Mouse (Mus musculus): ENCODE measurements around the gene Trp73. TPM values are rescaled to one million over a fixed set of nuclear protein-coding genes. Genes with fewer than 3 reads are reported as not detected.

The Trp73 gene
- polyA plus RNA-seq (2015; fragmentation: Nextera tagmentation; extraction: Ambion mirVana): 5.2 and 5.9 TPM in 2 replicates

DNA sequence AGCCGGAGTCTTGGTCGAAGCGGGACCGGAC lies at the start of gene Trp73:
Gene Trp73, minus strand, starts transcription at position 27 of the 31 bp plus-strand sequence.
- Histone ChIP-seq H3K27ac (no peak within 1 kb of the TSS), H3K4me3 (peak within 1 kb of the TSS; percentile 83), H3K36me3 (ENCODE audit: poor library complexity, severe bottlenecking) (no peaks in the 10 kb centered on the region), H3K27me3 (peaks cover 68% of the 10 kb centered on the region), H3K4me1 (peaks cover 42% of the 10 kb centered on the region), H3K4me2 (peak within 1 kb of the TSS; percentile 86), H3K9me3 (replicated peaks) (no peaks in the 10 kb centered on the region), H3K9ac (peak within 1 kb of the TSS; percentile 63)
- 0% methylated on average over 4 of the region's 4 CpGs for WGBS
- ATAC-seq: no peak

DNA sequence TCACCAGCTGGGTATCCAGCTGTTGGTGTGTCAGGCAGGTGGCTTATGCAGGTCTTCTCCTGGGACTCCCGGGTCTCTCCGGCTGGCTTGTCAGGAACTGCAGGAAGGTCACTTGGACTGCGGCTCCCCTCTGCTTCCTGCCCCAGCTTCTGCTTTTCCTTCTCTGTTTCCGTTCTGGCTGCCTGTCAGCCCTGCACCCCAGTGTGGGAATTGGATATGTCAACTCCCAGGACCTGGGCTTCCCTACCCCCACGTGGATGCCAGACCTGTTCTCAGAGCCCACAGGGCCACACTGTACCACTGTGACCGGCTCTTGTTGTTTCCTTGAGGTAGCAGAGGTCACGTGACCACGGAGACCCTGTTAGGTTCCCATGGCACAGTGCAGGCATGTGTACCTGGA lies 48.9 kb upstream of the Trp73 start:
- Histone ChIP-seq H3K4me3 (no peak overlapping the region), H3K27ac (no peak overlapping the region), H3K4me2 (no peak overlapping the region), H3K9ac (no peak overlapping the region), H3K36me3 (ENCODE audit: poor library complexity, severe bottlenecking) (no peaks in the 10 kb centered on the region), H3K9me3 (replicated peaks) (0 out of 2 replicates have a peak, but pooled peaks cover under 1% of the 10 kb centered on the region), H3K27me3 (no peaks in the 10 kb centered on the region), H3K4me1 (no peaks in the 10 kb centered on the region)
- no peak for ATAC-seq
- WGBS: 84% methylated on average over 8 of the region's 8 CpGs

DNA sequence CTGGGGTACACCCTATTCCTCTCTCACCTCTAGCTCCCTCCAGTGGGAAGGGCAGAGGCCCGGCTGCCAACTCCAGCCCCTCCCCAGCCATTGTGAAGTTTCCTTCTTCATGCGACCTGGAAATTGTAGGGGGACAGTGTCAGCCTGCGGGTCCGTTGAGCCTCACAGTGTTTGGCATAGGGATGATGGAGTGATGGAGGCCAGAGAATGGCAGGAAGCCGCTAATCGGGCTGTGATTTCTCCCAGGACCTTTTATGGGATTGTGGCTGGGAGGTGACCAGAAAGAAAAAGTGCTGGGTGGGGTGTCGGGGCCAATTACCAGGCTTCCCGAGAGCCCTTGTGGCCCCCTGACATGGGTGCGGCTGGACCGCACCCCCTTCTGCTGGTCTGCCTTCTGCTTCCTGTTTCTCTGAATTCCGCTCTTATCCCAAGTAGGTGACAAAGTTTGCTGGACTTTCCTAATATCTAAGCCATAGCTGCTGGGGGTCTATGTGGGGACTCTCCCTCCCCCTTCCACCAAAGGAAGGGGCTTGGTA lies 46.1 kb upstream of the Trp73 start:
- Histone ChIP-seq H3K27ac (no peak overlapping the region), H3K27me3 (no peaks in the 10 kb centered on the region), H3K36me3 (ENCODE audit: poor library complexity, severe bottlenecking) (no peaks in the 10 kb centered on the region), H3K9me3 (replicated peaks) (no peaks in the 10 kb centered on the region), H3K4me1 (no peaks in the 10 kb centered on the region), H3K4me2 (no peak overlapping the region), H3K9ac (no peak overlapping the region), H3K4me3 (no peak overlapping the region)
- whole genome bisulfite sequencing: 86% methylated on average over 11 of the region's 11 CpGs
- ATAC-seq: no peak

DNA sequence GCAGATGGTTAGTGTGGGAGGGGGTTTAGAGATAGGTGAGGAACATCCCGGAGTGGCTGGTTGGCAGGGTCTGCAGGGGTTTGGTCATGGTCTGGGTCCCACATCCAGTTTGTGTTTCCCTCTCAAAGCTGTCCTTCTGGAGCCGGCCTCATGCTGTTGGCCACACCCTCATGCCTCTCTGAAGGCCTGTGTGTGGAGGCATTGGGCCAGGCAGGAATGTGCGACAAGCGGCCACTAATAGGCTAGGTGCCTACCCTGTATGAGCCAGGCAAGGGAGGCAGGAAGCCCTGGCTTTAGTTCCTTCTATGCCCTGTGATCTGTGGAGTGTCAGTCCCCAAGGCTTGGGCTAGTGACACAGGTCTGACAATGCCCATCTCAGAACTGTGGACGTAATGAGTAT lies 45.0 kb upstream of the Trp73 start:
- Histone ChIP-seq H3K9me3 (replicated peaks) (no peaks in the 10 kb centered on the region), H3K4me2 (no peak overlapping the region)
- 87% methylated on average over 5 of the region's 5 CpGs for WGBS

DNA sequence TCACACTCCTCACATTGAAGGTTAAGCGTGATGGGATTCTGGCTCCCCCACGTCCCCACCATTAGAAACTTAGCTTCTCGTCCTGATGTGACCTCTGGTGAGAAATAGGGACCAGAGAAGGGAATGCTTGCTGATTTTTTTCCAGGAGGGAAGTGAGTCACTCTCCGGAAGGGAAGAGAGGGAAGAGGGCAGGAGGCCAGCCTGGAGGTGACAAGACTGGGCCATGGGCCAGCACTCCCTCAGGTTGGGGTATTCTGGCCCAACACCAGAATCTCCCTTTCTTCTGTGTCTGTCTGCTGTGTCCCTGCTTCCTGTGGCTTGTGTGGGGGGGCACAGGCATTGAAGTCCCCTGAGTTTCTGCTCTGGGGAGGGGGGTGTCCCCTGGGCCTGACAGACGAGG lies 43.6 kb upstream of the Trp73 start:
- Histone ChIP-seq H3K27me3 (no peaks in the 10 kb centered on the region), H3K27ac (no peak overlapping the region), H3K9ac (no peak overlapping the region), H3K36me3 (ENCODE audit: poor library complexity, severe bottlenecking) (no peaks in the 10 kb centered on the region), H3K4me2 (no peak overlapping the region), H3K9me3 (replicated peaks) (no peaks in the 10 kb centered on the region), H3K4me1 (no peaks in the 10 kb centered on the region), H3K4me3 (no peak overlapping the region)
- 81% methylated on average over 5 of the region's 5 CpGs for WGBS
- no peak for ATAC-seq

More for the DNA sequence above, 45.0 kb upstream of the Trp73 start:
- ATAC-seq: no peak
- H3K27me3 ChIP-seq: no peaks in the 10 kb centered on the region
- H3K4me1 ChIP-seq: no peaks in the 10 kb centered on the region
- no peak overlapping the region for H3K4me3 ChIP-seq
- H3K27ac ChIP-seq: no peak overlapping the region
- H3K9ac ChIP-seq: no peak overlapping the region
- no peaks in the 10 kb centered on the region for H3K36me3 ChIP-seq (ENCODE audit: poor library complexity, severe bottlenecking)

DNA sequence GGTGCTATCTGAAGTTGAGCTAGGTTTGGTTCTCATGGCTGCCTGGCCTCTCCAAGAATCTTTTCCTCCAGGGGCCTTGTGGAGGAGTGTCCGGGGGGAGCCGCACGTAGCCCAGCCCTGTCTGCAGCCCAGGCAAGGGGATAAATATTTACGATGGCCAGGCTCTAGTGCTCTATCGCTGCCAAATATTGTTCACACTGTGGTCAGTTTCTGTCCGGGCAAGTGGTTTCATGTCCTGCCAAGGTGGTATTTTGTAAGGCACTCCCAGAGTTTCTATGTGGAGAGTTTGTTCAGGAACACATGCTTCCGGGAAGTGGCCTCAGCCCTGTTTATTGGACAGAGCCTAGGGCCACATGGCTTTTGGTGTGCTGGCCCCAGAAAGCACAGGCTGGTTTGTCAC lies 41.0 kb upstream of the Trp73 start:
- Histone ChIP-seq H3K4me1 (no peaks in the 10 kb centered on the region), H3K36me3 (ENCODE audit: poor library complexity, severe bottlenecking) (no peaks in the 10 kb centered on the region), H3K9me3 (replicated peaks) (no peaks in the 10 kb centered on the region), H3K9ac (no peak overlapping the region), H3K4me3 (no peak overlapping the region), H3K27me3 (no peaks in the 10 kb centered on the region), H3K4me2 (no peak overlapping the region), H3K27ac (no peak overlapping the region)
- no peak for ATAC-seq
- 93% methylated on average over 7 of the region's 7 CpGs for WGBS

DNA sequence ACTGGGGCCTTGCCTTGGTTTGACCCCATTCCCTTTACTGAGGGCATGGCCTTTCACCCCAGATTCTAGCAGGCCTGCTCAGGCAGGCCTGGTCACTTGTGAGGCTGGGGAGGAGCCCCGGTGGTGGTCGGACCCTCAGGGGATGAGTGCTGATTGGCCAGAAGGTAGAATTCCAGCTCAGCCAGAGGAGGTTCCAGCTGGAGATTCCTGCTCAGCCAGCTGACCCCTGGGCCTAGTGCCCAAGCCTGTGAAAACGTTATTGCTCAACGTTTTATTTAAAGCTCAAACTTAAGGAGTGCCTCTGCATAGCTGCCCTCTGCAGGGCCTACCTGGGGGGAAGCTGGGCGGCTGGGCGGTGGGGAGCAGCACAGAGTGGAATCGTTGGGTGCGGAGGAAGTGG lies 37.2 kb upstream of the Trp73 start:
- Histone ChIP-seq H3K9ac (no peak overlapping the region), H3K4me2 (no peak overlapping the region), H3K4me3 (no peak overlapping the region), H3K4me1 (peaks cover 5% of the 10 kb centered on the region; the same call in 1 of the 2 replicates), H3K36me3 (ENCODE audit: poor library complexity, severe bottlenecking) (no peaks in the 10 kb centered on the region), H3K27me3 (peaks cover 9% of the 10 kb centered on the region), H3K27ac (no peak overlapping the region), H3K9me3 (replicated peaks) (no peaks in the 10 kb centered on the region)
- 72% methylated on average over 8 of the region's 8 CpGs for WGBS
- no peak for ATAC-seq

DNA sequence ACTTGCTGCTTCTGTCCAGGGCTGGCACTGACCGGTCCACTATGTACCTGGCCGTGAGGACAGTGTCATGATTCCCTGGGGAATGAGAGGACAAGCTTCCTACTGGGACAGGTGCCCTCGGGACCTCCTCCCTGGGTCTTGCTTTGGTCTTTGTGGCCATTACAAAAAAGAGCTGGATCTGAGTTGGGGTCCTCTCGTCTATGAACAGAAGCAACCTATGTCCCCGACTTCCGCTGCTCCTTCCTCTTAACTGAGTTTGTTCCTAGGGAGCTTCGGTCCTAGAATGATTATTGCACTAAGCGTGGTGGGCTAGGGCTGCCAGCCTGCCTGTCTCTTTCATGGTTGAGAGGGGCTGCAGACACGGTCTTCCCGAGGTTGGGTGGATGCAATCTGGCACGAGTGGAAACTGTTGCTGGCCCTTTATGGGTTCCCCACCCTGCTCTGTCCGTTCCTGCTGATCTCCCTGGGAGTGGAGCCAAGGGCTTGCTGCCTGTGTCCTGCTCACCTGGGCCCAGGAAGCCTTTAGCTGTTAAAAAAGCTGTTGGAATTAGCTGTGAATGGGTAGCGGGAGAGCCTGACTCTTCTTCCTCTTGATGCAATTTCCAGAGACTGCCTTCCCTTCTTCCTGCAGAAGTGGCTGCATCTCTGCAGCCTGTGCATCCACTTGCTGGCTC lies 32.1 kb upstream of the Trp73 start:
- ATAC-seq: no peak
- H3K9me3 ChIP-seq (replicated peaks): no peaks in the 10 kb centered on the region
- peak overlapping the region; percentile 62; the same call in 1 of the 2 replicates for H3K9ac ChIP-seq
- no peaks in the 10 kb centered on the region for H3K36me3 ChIP-seq (ENCODE audit: poor library complexity, severe bottlenecking)
- H3K4me1 ChIP-seq: peaks cover 26% of the 10 kb centered on the region
- no peak overlapping the region for H3K27ac ChIP-seq
- H3K4me3 ChIP-seq: peak overlapping the region; percentile 57
- H3K4me2 ChIP-seq: peak overlapping the region; percentile 98
- H3K27me3 ChIP-seq: peaks cover 47% of the 10 kb centered on the region
- WGBS: 44% methylated on average over 13 of the region's 13 CpGs

DNA sequence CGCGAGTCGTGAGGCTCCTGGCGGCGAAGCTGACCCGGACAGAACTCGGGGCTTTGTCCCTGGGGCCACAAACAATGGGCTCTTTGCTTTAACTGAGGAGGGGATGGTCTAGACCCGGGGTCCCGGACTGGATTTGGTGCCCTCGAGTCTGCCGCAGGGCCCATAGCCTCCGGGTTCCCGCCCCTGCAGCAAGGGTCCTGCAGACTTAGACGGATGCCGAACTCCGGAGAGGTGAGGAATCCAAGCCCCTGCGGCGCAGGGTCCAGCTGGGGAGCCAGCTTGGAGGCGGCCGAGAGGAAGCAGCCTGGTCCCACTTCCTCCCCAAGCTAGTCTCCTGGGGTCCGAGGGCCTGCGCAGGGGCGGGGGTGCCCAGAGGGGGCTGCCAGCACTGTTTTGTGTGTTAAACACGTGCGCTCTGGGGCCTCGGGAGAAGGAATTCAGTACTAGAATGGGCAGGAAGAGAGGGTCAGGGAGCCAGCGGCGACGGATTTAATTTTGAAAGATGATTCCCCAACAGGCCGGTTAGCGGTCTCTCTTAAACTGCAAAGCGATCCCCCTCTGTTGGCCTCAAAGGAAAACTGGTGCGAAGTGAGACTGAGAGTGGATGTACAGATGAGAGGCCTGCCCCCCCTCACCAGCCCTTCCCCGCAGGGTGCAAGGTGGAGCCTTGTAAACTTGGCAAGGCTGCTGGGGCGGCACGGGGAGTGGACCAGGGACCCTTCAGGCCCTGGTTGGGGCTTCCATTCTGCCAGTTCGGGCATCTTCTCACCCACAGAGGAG lies 31.3 kb upstream of the Trp73 start:
- peak overlapping the region; percentile 57 for H3K4me3 ChIP-seq
- no peak overlapping the region for H3K27ac ChIP-seq
- peaks cover 47% of the 10 kb centered on the region for H3K27me3 ChIP-seq
- no peaks in the 10 kb centered on the region for H3K9me3 ChIP-seq (replicated peaks)
- peak; percentile 39; the same call in 1 of the 2 replicates for ATAC-seq
- peak overlapping the region; percentile 62 for H3K9ac ChIP-seq
- 1% methylated on average over 37 of the region's 37 CpGs for WGBS
- H3K4me2 ChIP-seq: peak overlapping the region; percentile 98
- no peaks in the 10 kb centered on the region for H3K36me3 ChIP-seq (ENCODE audit: poor library complexity, severe bottlenecking)
- H3K4me1 ChIP-seq: peaks cover 26% of the 10 kb centered on the region

DNA sequence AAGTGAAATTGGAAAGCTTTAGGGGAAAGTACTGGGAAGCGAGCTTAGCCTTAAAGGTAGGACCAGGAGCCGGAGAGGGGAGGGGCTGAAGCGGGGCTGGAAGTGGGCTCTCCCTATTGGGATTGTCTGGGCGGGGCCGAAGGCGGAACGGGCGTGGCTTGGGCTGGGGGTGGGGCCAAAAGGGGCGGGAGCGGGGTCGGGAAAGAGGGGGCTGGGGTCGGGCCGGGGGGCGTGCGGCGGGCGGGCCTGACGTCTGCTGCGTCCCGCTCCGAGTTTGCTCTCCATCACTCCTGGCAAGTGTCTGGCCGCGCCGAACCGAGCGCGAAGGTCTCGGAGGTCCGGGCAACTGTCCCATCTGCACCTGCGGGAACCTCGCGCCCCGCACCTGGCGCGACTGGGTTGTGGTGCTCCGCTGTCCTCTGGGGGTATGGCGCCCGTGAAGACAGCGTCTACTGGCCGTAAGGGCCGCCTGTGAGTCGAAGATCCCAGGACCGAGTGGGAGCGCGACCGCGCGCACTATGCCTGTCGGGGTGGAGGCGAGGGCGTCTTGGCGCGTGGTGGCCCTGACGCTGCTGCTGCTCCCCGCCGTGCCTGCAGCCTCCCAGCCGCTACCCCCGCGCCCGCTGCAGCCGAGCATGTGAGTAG lies 30.6 kb upstream of the Trp73 start, which contains the start of gene Megf6:
Gene Megf6, plus strand, starts transcription at position 225 of the 645 bp plus-strand sequence.
- H3K36me3 ChIP-seq (ENCODE audit: poor library complexity, severe bottlenecking): no peaks in the 10 kb centered on the region
- H3K4me2 ChIP-seq: peak within 1 kb of the TSS; percentile 98
- H3K9ac ChIP-seq: peak within 1 kb of the TSS; percentile 62
- no peak within 1 kb of the TSS for H3K27ac ChIP-seq
- peak; percentile 83 for ATAC-seq
- peaks cover 47% of the 10 kb centered on the region for H3K27me3 ChIP-seq
- peak within 1 kb of the TSS; percentile 57 for H3K4me3 ChIP-seq
- under 1% methylated on average over 44 of the region's 61 CpGs for whole genome bisulfite sequencing
- no peaks in the 10 kb centered on the region for H3K9me3 ChIP-seq (replicated peaks)
- H3K4me1 ChIP-seq: peaks cover 26% of the 10 kb centered on the region

DNA sequence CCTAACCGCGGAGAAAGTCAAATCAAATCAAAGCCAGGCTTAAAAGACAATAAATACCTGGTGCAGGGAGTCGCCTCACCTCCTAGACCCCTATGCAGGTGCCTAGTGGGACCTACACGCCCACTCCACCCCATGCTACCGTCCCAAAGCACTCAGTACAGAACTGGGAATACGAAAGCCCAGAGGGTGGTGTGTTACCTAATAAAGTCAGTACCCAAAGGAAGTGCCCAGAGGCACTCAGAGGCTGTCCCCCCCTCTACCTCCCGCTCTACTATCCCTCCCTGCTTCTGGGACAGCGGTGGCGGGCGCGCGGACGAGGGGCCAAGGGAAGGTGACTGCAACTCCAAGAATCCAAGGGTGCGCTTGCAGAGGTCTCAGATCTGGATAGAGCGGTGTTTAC lies 30.0 kb upstream of the Trp73 start:
- Histone ChIP-seq H3K27ac (no peak overlapping the region), H3K4me2 (peak overlapping the region; percentile 98), H3K9me3 (replicated peaks) (no peaks in the 10 kb centered on the region), H3K4me3 (peak overlapping the region; percentile 57), H3K36me3 (ENCODE audit: poor library complexity, severe bottlenecking) (no peaks in the 10 kb centered on the region), H3K9ac (peak overlapping the region; percentile 40; the same call in 1 of the 2 replicates), H3K27me3 (peaks cover 47% of the 10 kb centered on the region), H3K4me1 (peaks cover 26% of the 10 kb centered on the region)
- ATAC-seq: peak; percentile 33; the same call in 1 of the 2 replicates
- 0% methylated on average over 15 of the region's 15 CpGs for WGBS

DNA sequence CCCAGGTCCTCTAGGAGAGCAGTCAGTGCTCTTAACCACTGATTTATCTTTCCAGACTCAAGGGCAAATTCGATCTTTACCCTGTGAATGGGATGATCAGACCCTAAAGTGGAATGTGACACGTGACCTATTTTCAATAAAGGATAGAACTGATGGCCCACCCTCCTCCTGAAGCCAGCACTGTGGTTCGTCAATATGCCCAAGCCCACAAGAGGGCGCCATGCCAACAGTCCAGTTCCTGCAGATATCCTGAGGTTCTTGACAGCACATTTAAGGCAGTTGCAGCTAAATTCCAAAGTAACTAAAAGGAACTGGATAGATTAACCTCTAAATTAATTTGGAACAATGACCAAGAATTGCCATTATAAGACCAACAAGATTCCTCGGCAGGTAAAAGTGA lies 27.0 kb upstream of the Trp73 start:
- no peaks in the 10 kb centered on the region for H3K9me3 ChIP-seq (replicated peaks)

More for the DNA sequence above, 27.0 kb upstream of the Trp73 start:
- ATAC-seq: no peak
- H3K27me3 ChIP-seq: peaks cover 37% of the 10 kb centered on the region
- H3K36me3 ChIP-seq (ENCODE audit: poor library complexity, severe bottlenecking): no peaks in the 10 kb centered on the region
- no peak overlapping the region for H3K4me3 ChIP-seq
- H3K27ac ChIP-seq: no peak overlapping the region
- peaks cover 18% of the 10 kb centered on the region for H3K4me1 ChIP-seq
- H3K4me2 ChIP-seq: no peak overlapping the region
- H3K9ac ChIP-seq: no peak overlapping the region
- WGBS: 27% methylated on average over 5 of the region's 5 CpGs
